Mouse (Mus musculus): ENCODE data around the gene Marco.

The Marco gene

DNA sequence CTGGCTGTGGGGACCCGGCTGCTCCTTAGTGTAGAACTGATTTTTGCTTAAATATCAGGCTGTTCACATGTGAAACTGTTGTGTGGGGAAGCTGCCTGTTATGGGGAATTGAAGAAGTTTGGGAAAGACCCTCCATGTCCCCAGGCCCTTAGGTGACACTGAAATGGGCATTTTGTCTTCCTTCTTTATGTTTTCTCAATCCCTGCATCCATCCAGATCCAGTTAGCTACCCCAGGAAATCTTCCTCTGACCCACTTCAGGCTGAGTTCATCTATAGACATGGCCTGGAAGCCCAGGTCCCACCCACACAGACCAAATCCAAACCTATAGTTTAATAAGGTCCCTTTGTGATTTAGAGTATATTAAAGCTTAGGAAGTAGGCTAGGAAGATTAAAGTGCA is at the start of gene Marco:
Gene Marco (minus strand): TSS at position 101 of the 400 bp plus-strand sequence.
- DNase-seq = no peak

DNA sequence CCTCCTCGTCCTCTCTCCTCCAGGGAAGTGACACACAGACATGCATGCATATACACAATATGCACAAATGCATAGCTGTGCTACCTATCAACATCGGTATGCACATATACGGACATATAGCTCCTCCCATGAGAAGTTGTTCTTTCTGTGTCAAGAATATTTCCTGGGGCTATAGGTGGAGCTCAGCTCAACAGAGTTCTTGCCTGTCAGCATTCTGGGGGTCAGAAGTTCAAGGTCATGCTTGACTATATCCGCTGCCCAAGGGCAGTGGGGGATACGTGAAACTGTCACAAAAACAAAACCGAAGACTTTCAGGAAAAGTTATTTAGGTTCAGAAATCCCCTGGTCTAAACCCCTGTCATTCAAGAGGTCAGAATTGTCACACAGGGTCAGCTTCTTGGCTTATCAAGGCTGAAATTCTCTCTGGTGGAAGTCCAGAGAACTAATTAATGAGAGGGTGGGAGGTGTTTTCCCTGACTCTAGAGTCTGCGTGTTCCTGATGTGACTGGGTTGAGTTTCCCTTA is 34.7 kb upstream of the Marco start:
- DNase-seq = no peak

DNA sequence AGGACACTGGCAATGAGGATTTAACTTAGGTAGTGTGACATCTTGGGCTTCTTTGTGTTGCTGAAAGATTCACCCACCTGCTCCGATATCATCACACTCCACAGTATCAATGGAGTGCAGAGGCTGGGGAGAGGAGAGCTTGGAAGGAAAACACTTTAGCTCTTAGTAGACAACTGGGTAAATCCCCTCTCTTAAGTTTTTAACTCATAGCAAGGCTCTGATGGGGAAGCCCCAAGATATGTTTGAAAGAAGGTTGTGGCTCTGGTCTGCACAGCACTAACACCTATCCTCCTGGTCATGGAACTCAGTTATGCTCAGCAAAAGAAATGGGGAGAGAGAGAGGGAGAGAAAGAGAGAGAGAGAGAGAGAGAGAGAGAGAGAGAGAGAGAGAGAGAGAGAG is 32.2 kb upstream of the Marco start:
- DNase-seq = no peak

DNA sequence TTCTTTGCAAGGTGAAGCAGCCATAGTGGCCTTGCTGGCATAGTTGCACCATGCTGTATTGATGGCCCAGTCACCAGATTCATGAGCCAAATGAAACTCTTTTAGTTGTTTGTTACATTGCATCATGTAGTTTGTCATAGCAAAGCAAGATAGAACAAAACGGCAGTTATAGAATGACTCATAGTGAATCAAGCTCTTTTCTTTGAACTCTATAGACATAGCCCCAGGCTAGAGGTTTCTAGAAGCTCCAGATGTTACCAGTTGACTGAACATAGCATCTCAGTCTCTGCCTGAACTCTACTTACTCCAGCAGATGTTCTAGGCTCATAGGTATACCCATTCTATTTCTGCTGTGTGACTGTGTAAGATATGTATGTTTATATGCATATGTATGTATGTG is 31.1 kb upstream of the Marco start:
- DNase-seq = no peak

DNA sequence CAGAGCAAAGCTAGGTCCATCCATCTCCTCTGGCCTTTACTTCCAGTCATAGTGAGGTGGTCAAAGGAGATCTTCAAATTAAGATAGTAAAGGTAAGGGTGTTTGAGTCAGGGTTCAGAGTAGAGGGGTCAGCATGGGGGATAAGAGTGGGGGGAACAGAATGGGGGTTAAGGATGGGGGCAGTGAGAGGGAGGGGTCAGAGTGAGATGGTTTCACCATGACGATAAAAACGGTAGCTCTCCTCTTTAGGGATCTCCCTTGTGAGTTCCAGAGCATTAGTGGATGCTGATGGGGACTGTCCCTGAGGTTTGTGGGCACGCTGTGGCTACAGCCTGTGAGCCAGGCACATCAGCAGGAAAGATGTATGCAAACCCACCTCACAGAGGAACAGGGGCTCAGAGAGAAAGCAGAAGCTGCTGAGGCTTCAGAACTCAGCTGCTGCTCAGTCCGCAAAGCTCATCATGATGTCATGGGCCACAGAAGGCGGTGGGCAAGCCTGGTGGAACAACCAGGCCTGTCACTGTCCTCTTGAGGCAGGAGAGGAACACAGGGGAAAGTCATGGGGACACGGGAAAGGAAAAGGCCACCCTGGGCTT is 27.6 kb upstream of the Marco start:
- DNase-seq = no peak

DNA sequence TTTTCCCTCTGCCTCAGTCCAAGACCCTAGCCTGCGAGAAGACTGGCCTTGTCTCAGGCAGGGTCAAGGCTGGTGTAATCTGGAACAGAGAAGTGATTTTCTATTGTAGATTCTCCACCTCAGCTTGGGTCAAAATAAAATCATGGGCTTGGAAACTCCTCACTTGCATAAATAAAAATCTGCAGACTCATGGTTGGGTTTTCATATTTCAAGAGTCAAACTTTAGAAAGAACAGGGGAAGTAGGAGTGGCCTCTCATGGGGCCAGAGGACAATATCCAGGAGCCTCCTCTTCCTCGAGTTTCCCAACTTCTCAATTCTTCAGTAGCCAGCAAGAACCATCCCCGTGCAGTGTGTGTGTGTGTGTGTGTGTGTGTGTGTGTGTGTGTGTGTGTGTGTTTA is 26.9 kb upstream of the Marco start:
- no peak for DNase-seq

DNA sequence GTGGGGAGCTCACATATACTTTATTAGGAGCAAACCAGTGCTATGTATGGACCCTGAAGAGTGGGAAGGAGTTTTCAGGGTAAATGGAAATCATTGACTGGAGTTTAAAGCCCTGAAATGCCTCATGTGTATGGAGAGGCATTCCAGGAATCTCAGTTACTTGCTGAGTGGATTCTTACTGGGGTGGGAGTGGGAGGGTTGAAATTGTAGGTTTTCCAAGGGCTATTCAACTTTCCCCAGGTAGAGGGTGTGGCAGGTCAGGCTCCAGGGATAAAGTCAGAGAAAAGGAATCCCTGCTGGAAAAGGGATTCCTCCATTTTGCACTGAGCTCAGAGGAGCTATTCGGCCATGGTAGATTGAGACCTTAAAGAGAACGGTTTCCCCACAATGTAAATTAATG is 25.1 kb upstream of the Marco start:
- no peak for DNase-seq

DNA sequence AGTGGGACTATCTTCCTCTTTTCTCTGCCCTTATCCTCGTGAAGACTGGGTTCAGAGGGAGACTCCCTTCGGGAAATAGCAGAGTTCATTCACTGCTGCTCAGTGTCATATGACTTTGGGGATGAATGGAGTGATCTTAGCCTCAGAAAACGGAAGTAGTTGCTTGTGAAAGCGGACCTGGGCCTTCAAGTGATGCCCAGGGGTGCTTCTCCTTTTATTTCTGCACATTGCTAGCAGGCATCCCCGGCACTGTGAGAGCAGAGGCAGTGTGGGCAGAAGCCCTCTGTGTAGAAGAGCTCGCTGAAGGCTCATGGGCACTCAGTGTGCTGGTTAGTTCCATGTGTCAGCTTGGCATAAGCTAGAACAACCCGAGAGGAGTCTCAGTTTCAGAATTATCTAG is 12.8 kb upstream of the Marco start:
- no peak for DNase-seq

DNA sequence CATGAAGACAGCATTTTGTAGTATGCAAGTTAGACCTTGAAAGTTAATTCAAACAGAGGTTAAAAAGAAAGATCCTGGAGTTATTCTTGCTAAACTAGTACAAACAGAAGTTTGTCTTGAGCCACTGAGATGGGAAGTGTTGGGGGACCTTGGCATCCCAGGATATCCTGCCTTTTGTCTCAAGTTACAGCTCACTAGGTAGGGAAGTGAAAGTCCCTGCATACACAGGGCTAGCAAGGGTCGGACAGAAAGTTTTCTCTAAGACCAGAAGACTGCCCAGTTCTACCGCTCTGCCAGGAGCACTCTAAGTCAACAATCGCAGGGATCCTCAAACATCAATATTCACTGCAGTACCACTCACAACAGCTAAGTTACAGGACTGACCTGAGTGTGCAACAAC is 5.5 kb upstream of the Marco start:
- DNase-seq = no peak

DNA sequence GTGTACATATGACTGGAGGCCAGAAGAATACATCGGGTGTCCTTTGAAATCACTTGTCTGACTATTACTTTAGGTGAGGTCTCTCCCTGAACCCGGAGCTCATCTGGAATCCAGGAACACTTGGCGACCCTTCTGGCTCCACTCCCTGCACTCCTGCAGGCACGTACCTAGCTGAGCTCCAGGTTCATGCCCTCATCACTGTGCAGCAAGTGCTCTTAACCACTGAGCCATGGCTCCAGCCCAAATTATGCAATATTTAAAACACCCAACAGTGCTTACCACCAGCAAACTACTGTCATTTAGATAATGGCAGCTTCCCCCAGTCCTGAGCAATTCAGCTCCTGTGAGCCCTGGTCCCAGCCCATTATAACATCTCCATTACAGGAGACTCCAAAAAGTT is 4.2 kb upstream of the Marco start:
- DNase-seq = no peak

DNA sequence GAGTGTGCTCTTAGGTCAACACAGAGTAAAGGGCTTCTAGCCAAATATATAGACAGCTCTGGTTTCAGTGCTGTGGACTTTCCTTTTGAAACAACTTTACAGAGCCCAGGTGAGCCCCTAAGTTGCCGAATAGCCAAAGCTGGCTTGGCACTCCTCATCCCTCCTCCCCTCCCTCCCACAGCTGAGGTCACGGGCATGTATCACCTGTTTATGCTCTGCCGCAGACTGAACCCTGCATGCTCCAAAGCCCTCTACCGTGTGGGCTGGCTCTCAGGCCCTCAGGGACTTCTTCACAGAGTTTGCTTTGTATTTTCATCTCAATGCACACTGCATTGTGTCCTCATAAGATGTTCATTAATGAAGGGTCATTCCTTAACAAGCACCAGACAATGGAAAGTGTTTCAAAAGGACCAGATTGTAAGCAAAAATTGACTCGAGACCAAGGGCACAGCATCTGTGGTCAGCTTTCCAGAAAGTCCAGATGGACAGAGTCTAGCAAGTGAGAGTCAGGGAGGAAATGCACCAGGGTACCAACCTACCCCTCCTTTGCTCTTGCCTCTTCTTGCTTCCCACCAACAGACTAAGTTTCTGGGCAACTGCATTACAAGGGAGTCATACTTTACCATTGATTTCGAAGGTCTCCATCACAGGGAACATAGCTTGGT is 646 bp downstream of the Marco start:
- no peak for DNase-seq

DNA sequence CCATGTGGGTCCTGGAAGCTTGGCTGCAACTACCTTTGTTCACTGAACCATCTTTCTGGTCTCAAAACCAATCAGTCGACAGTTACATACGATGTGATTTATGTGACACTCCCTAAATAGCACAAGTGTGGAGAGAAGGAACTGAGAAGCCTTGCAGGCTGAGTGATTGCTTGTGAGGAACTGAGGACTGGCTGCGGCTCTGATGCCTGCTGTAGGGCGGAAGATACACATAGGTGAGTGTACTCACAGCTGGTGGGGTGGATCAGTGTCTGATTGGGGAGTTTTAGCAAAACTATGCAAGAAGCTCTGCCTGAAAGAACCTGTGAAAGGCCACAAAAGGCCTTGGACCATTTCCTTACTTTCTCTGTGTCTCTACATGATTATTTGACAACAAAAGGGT is 3.3 kb downstream of the Marco start:
- no peak for DNase-seq

DNA sequence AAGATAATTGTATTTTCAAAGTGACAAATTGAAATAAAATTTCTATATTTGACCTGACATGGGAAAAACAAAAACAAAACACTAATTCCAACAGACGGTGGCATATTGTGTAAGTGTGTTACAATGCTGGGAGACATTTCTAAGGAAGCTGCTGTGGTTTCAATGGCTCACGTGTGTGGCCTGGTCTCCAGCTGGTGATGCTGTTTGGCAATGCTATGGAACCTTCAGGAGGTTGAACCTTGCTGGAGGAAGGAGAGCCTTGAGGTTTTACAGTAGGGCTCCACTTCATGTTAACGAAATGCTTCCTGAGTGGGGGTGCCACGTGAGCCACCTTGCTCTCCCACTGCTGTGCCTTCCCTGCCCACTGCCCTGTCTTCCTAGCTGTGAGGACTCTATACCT is 6.8 kb downstream of the Marco start:
- DNase-seq = no peak

DNA sequence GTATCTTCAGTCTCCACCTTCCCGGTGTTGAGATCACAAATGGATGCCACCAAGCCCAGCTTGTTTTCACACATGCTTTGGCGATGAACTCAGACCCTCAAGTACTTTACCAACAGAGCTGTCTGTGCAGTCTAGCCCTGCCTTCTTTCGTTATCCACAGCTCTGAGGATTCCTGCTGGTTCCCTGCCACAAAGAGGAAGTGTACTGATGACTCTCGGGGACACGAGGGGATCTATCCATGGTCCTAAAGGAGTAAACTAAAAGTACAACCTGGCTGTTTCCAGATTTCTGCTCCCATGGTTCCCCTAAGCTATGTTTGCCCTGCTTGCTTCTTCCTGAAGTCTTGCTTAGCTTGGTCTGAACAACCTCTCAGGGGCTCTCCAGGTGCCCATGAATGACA is 23.9 kb downstream of the Marco start:
- DNase-seq = no peak

DNA sequence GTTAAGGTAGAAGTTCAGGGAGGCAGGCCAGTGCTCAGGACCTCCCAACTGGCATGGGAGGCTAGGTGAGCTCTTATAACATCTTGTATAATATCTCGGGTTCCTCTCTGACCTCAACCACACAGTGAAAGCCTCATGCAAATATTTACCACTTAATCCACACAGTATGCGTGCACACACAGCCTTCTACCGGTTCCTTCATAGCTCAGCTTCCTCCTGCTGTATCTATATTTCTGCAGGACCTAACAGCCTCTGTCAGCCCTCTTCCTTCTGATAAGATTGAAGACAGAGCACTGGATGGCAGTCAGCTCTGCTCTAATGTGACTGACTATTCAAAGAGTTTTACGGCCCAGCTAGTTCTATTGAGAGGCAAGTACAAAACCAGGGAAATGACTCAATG is 30.0 kb downstream of the Marco start:
- no peak for DNase-seq

DNA sequence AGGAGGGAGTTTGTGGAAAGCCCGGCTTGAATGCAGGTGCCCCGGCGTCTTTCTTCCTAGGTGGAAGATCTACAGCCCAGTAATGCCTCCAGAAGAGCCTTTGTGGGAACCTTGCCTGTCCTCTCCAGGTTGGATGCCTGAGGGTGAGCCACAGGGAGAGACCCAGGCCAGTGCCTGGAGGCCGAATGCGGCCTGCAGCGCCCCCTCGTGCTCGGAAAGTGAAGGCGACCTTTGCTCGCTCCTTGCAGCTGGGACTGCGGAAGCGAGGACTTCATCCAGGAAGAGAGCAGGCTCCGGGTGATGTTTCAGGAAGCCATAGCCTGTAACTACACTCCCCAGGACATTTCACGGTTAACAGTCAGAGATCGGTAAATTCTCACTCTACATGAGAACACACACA is 35.9 kb downstream of the Marco start:
- DNase-seq = peak; percentile 53

DNA sequence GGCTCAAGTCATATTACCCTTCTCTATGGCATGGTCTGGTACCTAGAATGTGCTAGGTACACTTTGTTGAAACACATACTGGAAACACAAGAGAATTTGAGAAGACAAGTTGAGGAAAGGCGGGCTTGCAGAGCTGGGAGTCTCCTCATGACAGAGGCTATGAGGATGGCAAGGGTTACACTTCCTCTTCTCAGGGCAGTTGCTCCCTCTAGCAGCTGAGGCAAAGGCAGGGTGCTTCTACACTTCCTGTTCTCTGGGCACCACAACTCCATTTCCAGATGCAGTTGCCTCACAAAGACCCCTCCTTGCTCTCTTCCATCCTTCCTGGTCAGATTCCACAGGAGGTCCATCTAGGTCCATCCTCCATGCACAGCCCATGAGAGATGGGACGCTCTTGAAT is 37.5 kb downstream of the Marco start:
- DNase-seq = no peak

DNA sequence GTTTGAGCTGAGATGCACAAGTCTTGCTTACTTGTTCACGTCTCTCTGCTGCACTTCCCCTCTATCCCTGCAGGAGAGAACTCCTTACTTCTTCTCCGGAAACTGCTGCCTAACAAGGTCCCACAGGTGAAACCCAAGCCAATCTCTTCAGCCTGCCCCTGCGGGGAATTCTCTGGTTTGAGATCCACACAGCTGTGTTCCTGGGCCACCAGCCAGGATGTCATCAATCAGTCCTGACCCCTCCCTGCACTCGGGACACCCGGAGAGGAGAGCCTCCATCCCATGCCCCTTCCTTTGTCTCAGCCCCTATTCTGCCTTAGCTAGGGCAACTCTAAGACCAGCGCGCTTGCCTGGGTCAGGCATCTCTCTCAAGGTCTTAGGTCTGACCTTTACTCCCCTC is 38.1 kb downstream of the Marco start:
- DNase-seq = no peak

DNA sequence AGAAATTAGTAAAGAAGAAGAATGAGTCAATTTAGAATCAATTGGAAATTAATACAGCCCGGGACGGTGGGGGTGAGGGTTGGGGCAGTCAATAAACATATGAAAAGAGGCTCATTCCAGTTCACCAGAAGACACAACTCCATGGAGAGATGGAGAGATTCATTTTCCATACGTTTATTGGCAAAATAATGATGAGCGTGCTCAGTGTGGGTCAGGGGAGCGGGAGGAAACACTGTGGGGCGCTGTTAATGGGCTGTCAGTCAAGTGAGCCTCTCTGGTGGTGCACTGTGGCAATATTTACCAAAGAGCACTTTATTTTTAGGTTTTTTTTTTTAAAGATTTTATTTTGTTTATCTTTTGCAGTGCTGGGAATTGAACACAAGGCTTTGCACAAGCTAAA is 45.8 kb downstream of the Marco start:
- no peak for DNase-seq

DNA sequence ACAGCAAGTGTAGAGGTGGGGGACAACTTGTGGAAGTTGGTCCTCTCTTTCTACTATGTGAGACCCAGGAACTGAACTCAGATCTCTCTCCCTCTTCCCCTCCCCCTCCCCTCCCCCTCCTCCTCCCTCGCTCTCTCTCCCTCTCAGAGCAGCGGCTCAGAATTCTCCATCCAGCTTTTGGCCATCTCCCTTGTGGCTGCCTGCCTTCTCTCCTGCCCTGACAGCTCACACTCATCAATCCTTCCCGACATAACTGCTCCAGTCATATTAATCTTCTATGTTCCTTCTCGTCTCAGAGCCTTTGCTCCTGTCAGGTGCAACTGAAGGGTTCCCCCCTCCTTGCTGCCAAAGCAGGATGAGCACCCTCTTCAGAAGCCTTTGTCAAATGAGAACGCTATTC is 46.3 kb downstream of the Marco start:
- no peak for DNase-seq

DNA sequence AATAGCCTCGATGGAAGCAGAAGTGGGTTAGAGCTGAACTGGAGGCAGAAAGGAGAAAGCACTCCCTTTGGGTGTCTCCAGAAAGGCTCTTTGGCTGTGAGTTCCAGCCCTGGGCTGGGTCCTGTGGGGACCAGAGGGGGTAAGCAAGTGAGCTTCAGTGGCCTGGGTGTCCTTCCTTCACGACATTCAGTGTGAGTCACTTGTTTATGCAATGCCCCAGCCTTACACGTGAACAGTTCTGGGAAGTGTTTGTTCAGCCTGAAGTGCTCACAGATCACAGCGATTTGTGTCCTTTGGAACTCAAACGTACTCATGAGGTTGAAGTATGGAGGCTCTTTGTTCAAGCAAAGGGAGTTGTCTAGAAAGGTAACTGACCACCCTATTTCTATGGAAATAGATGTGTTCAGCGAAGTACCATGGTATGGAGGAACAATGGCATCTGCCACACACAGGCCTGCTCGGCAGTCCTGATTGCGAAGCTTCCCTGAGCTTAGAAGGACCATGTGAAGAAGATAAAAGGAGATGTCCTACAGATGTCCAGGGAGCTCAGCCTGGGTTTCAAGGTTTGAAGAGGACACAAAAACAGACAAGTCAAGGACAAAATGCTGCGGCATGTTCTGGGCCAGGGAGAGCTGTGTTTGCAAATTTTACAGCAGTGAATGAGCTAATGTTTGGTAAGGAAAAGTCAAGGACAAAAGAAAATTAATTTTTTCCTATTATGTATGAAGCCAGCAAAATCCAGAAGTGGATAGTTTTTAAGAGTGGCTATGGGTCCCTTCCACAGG is 53.1 kb downstream of the Marco start:
- no peak for DNase-seq

DNA sequence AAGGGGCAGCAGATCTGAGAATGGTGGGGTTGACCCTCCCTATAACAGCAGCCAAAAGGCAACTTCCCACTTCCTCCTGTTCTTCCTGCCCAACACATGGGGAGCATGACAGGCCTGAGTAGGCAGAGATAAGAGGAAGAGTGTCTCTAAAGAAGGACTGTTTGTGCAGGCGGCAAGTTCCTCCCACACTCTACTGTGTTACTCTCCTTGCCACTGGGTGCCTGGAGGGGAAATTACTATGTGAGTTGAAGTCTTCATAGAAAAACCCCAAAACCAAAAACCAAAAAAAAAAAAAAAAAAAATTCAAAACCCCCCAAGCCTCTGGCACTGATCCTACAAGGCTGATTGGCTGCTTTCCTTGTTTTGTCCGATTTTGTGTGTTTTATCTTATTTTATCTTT is 55.2 kb downstream of the Marco start:
- DNase-seq = no peak

DNA sequence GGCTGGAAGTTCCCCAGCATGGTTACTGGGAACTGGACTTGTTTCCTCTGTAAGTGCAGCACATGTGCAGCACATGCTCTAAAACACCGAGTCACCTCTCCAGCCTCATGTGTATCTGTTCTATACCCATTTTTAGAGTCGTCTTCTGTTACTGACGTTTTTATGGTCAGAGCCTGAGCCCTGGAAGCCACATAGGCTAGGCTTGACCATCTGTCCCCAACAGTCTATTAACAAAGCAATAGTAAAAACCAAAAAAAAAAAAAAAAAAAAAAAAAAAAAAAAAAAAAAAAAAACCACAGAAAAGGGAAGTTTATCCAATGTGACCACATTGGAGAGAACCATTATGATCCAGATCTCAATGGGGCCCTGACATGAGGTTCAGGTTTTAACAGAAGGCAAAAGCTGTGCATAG is 61.6 kb downstream of the Marco start:
- no peak for DNase-seq

DNA sequence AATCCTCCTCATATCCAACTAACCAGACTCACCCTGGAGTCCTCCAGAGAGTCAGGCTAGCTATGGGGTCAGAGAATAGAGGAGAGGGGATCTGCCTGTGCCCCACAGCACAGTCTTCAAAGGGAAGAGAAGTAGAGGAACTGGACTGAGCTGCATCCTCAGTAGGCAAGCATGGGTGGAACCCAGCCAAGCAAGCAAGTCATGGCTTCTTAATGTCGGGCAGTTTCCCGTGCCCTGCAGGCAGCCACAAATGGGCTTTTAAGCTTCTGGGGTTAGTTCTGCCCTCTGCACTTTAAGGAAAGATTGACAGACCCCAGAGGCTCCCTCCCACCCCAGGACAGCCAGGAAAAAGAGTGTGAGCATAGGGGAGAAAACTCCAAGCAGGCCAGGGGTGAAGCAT is 63.2 kb downstream of the Marco start:
- no peak for DNase-seq

Data from right cerebral cortex, postnatal 14 days (tissue).